Mouse (Mus musculus) MEL-GATA-1-ER (cell line): ENCODE measurements at regions not wholly inside any gene's neighbourhood (a gene's known extent, or its start where the extent isn't known, plus 50 kb on each side); places are given as distances from the start of the nearest gene placed in this dataset.

Experiments
- DNase-seq: peaks from one replicate; pipeline ENCODE4 v3.0.0-alpha.2; 2012; ENCODE audit warnings: low read depth; ENCODE audit errors: extremely low read depth

- no peak for DNase-seq
Measured at GRCm38 (mm10) chr12:25304820-25305511, 208.0 kb upstream of the Id2 start.

- no peak for DNase-seq
Measured at GRCm38 (mm10) chr12:25303500-25304050, 206.6 kb upstream of the Id2 start.

- no peak for DNase-seq
Measured at GRCm38 (mm10) chr12:25300804-25301390, 204.0 kb upstream of the Id2 start.

GRCm38 (mm10) chr12:25299603-25300471 lies 202.9 kb upstream of the Id2 start:
- DNase-seq = no peak

DNA sequence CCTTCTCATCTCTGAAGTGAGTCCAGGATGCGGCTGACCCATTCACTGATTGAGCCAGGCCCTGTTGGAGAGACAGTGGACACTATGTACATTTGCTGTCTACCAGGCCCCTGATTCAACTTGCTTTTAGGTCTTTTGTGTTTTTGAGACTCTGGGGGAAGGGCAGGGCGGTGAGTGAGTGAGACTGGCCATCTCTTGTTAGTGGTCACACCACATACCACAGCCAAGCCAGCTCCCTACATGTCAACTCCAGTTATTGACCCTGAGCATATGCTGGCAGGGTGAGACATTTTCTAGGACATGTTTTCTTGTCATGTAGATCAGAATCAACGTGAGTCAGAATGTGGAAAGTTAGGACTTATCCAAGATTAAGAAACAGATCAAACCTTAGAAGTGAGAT lies 201.8 kb upstream of the Id2 start:
- no peak for DNase-seq

DNA sequence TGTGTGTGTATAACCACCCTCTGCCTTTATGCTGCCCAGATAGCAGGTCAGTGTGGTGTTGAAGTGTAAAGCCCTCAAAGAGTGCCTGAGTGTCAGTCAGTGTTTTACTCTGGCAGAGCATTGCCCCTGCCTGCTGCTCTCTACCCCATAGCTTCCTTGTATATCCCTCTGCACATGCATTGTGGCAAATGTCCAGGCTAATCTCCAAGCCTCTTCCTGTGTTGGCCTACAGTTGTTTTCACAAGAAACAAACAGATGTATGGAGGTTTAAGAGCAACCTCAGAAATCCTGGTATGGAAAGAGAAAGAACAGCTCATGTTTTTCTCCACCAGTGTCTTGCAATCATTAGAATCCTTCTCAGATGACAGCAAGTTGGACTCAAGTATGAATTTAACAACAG lies 201.0 kb upstream of the Id2 start:
- no peak for DNase-seq

DNA sequence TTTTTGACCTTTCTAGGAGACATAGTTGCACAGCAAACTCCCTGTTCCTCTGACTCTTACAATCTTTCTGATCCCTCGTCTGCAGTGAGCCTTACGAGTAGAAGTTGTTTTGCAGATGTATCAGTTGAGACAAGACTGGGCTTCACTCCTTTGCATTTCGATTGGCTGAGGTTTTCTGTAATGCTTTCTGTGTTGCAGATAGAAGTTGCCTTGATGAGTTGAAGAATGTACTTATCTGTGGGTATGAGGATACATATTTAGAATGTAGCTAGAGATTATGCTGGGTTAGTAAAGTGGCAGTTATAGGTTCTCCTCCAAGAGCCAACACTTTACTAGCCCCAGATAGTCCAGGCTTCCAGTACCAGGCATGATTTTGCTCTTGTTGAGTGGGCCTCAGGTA lies 199.7 kb upstream of the Id2 start:
- no peak for DNase-seq

DNA sequence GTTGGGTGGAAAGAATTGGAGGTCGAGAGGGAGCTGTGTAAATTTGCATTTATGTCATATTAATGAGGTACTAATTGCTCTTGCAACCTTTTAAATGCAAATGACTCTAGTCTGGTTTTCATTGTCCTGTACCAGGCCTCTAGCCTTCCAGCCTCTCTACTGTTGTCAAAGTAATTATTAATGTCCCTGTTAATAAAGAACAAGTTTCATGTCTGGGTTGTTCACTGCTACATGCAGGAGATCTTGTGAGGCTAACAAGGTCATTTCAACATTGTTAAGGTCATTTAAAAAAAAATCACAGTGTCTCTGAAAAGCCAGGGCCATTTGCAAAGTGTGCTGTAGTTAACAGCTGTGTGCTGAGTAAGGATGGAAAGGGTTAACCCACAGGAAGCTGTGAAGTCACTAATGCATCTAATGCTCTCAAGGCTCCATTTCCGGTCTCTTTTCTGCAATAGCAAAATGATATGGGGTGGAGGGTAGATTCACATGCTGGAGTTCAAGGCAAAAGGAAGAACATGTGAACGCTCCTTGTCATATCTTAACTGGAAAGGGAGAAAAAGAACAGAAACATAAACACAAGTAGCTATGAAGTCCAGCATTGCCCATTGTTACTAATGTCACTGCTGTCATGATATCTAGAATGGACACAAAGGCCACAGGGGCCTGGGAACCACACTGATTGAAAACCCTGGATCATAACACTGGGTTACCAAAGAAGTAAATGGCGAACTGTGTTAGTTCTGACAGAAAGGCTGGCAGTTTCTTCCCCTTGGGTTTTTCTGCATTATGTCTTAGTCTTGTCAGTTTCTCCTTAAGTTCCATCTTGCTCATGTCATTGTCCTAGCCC lies 197.5 kb upstream of the Id2 start:
- no peak for DNase-seq

GRCm38 (mm10) chr12:25293470-25294178 lies 196.7 kb upstream of the Id2 start:
- DNase-seq = no peak

DNA sequence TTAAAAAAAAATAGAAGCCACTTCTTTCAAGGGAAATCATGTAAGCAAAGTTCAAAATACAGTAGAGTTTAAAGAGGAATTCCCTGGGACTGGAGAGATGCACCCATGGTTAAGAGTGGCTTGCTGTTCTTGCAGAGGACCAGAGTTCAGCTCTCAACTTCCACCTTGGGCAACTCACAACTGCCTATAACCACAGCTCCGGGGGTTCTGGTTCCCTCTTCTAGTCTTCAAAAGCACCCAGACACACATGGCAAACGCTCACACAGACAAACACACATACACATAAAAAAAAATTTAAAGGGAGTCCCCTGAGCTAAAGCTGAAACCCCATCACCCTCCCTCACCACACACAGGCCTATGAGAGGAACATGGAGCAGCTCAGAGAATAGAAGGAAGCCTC lies 192.4 kb upstream of the Id2 start:
- no peak for DNase-seq

GRCm38 (mm10) chr12:25283808-25284207 lies 186.9 kb upstream of the Id2 start:
- DNase-seq = no peak

GRCm38 (mm10) chr12:25281438-25281837 lies 184.5 kb upstream of the Id2 start:
- DNase-seq = no peak

GRCm38 (mm10) chr12:25273631-25274305 lies 176.8 kb upstream of the Id2 start:
- DNase-seq = no peak

- DNase-seq = no peak
Measured at GRCm38 (mm10) chr12:25272752-25273125, 175.8 kb upstream of the Id2 start.

GRCm38 (mm10) chr12:25272114-25272751 lies 175.3 kb upstream of the Id2 start:
- DNase-seq = no peak

DNA sequence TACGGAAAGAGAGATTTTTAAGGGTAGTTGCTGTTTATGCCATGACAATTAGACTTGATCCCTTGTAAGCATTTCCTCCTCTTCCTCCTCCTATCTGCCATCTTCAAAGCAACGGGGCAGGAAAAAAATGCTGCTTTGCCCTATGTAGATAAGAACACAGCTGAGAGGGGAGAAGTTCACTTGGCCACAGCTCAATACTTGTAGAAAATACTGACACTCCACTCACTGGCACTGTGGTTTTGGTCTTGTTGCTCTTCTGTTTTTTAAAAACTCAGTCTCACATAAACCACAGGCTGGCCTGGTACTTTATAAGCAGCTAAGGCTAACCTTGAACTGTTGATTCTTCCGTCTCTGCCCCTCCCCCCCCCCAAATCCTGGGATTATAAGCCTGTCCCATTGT lies 172.9 kb upstream of the Id2 start:
- DNase-seq = no peak

- DNase-seq = no peak
Measured at GRCm38 (mm10) chr12:25268871-25269850, 172.2 kb upstream of the Id2 start.

DNA sequence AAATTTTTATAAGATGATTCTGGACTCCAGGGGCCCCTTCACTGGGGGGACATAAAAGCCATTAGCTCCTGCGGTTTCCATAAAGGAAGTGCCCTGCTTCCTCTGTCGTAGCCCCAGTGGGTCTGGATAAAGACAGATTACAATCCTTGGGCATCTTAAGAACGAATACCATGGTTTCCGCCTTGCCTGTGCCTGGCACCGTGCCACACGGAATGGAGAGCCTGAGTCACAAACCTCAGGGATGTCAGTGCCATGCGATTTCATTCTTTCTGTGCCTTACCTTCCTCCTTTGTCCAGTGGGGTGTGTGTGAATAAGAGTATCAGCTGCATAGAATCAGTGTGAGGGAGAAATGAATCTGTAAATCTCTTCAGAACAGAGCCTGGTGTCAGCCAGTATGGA lies 171.4 kb upstream of the Id2 start:
- DNase-seq = no peak
